Mouse (Mus musculus): ENCODE measurements around the gene Olfr1377. TPM values are rescaled to one million over a fixed set of nuclear protein-coding genes. Genes with fewer than 3 reads are reported as not detected.

Gene Olfr1377
- polyA plus RNA-seq, 1 experiment from 2014 or later: not detected

DNA sequence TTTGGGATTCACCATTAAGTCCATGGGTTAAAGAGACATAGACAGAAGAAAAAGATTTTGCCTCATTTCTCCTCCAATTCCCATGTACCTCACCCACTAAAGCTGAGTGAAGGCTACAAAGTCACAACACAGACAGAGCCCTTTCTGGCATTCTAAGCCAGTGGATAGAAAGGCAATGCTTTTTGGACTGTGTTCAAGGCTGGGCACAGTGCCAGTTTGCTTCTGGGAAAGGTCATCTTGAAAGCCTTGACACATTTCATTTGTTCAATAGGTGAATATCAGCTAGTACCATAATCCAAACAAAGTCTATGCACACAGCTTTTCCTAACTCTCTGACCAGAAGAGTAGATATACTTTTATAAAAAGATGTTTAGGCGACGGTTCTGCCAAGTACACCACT, 54.2 kb downstream of the Olfr1377 start:
- no peak for DNase-seq (ENCODE audit: low spot score)
- no peak overlapping the region for H3K9ac ChIP-seq (replicated peaks; ENCODE audit: low read depth)
- H3K4me2 ChIP-seq (replicated peaks; ENCODE audit: low read depth, low read length): no peak overlapping the region
- no peaks in the 10 kb centered on the region for H3K36me3 ChIP-seq (ENCODE audit: insufficient read depth, low read length)
- H3K27me3 ChIP-seq (replicated peaks; ENCODE audit: insufficient read depth, low read length): no peaks in the 10 kb centered on the region
- H3K4me1 ChIP-seq (ENCODE audit: insufficient read depth, low read depth, low read length): no peaks in the 10 kb centered on the region
- no peak overlapping the region for H3K27ac ChIP-seq (ENCODE audit: low read length)
- ATAC-seq: no peak
- H3K4me3 ChIP-seq (ENCODE audit: low read depth, low read length): no peak overlapping the region
- WGBS: 57% methylated on average over 2 of the region's 2 CpGs
- no peaks in the 10 kb centered on the region for H3K9me3 ChIP-seq (ENCODE audit: low read length)
- no peak for TF ChIP-seq EP300 (IDR thresholded peaks at IDR 0.05)
- TF ChIP-seq CTCF (IDR thresholded peaks at IDR 0.05): no peak

Other genes with a start within 250 kb of the Olfr1377 start
- 4.2 and 4.7 TPM in 2 replicates for gene Zfp354c, start 154.2 kb upstream of the Olfr1377 start, polyA plus RNA-seq (2015; fragmentation: Nextera tagmentation; extraction: Ambion mirVana)
- 0.43 and 0.51 TPM in 2 replicates for gene Zfp879, start 140.4 kb upstream of the Olfr1377 start, polyA plus RNA-seq (2015; fragmentation: Nextera tagmentation; extraction: Ambion mirVana)
- gene Grm6, start 131.3 kb upstream of the Olfr1377 start, polyA plus RNA-seq (2015; fragmentation: Nextera tagmentation; extraction: Ambion mirVana): 0.10 and 0.17 TPM in 2 replicates
- gene Zfp454, start 94.3 kb upstream of the Olfr1377 start, polyA plus RNA-seq (2015; fragmentation: Nextera tagmentation; extraction: Ambion mirVana): 1.9 and 2.0 TPM in 2 replicates
- 3.3 and 3.7 TPM in 2 replicates for gene Zfp2, start 65.8 kb upstream of the Olfr1377 start, polyA plus RNA-seq (2015; fragmentation: Nextera tagmentation; extraction: Ambion mirVana)
- gene Zfp354b, start 50.3 kb upstream of the Olfr1377 start, polyA plus RNA-seq (2015; fragmentation: Nextera tagmentation; extraction: Ambion mirVana): 1.1 TPM in 2 replicates
- not detected in 2 replicates for gene 4933414I15Rik, start 38.2 kb upstream of the Olfr1377 start, polyA plus RNA-seq (2015; fragmentation: Nextera tagmentation; extraction: Ambion mirVana)
- not detected in 2 replicates for gene Prop1, start 28.2 kb upstream of the Olfr1377 start, polyA plus RNA-seq (2015; fragmentation: Nextera tagmentation; extraction: Ambion mirVana)
- not detected in 2 replicates for gene Olfr1378, start 15.4 kb upstream of the Olfr1377 start, polyA plus RNA-seq (2015; fragmentation: Nextera tagmentation; extraction: Ambion mirVana)
- not detected in 2 replicates for gene Olfr51, start 21.6 kb downstream of the Olfr1377 start, polyA plus RNA-seq (2015; fragmentation: Nextera tagmentation; extraction: Ambion mirVana)
- gene Olfr54, start 32.3 kb downstream of the Olfr1377 start, polyA plus RNA-seq (2015; fragmentation: Nextera tagmentation; extraction: Ambion mirVana): not detected in 2 replicates
- not detected in 2 replicates for gene Olfr1375, start 66.1 kb downstream of the Olfr1377 start, polyA plus RNA-seq (2015; fragmentation: Nextera tagmentation; extraction: Ambion mirVana)
- gene Zfp354a, start 77.3 kb downstream of the Olfr1377 start, polyA plus RNA-seq (2015; fragmentation: Nextera tagmentation; extraction: Ambion mirVana): 5.7 and 5.9 TPM in 2 replicates
- gene Gm12569, start 238.5 kb downstream of the Olfr1377 start, polyA plus RNA-seq (2015; fragmentation: Nextera tagmentation; extraction: Ambion mirVana): not detected in 2 replicates

Data from lung, postnatal 0 days (tissue).